Mouse (Mus musculus): ENCODE data around the gene Pgghg.
"Not testable (repeated sequence)": the region's sequence is repeated elsewhere in the genome, so short reads cannot be mapped to it uniquely, and the experiment has no call there.

DNA sequence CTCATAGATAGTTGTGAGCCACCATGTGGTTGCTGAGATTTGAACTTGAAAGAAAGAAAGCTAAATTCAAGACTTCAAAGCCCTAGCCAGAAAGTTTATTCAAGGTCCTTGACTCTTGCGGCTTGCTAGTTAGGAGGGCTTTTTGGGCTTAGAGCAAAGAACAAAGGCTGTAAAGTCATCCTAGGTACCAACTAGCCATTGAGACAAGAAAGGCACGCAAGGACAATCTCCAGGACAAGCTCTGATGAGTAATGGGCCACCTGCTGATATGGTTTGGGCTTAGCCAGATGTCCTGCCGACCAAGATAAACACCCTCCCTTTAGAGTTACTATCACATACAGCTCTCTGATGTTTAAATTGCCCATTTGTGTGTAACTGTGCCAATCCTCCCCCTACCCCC, 27.5 kb downstream of the Pgghg start:
- not testable (repeated sequence) for TF ChIP-seq POLR2A (IDR thresholded peaks at IDR 0.05; ENCODE audit: control insufficient read depth in 1 of 2, insufficient read depth in 1 of 2, low read depth in 1 of 2, low read length in 2 of 2, poor library complexity in 1 of 2); CTCF (IDR thresholded peaks at IDR 0.05 in 2 of 3, conservative IDR thresholded peaks at IDR 0.05 in 1 of 3; ENCODE audit: control insufficient read depth in 1 of 3, insufficient read depth in 1 of 3, low read depth in 2 of 3, low read length in 3 of 3, poor library complexity in 1 of 3, severe bottlenecking in 1 of 3); RCOR1 (IDR thresholded peaks at IDR 0.05; ENCODE audit: low read depth, low read length); ZMIZ1 (IDR thresholded peaks at IDR 0.05; ENCODE audit: low read depth, low read length)

All from MEL (cell line).